Mouse (Mus musculus) adrenal gland, adult 8-10 months (tissue): ENCODE results near the gene Opa3. TPM values are rescaled to one million over a fixed set of nuclear protein-coding genes. Genes with fewer than 3 reads are reported as not detected.

Experiments used
- DNase-seq: peaks from one replicate; pipeline ENCODE4 v3.0.0; 2022
- total RNA-seq, 4 experiments: library from RNA; stranded (reverse); gene quantifications; 2 replicates each; pipeline ENCODE4 v1.2.4; 2022

Opa3 gene
- total RNA-seq: 10 to 100 TPM; 32.4 to 41.5 (median 33.7) TPM

DNA sequence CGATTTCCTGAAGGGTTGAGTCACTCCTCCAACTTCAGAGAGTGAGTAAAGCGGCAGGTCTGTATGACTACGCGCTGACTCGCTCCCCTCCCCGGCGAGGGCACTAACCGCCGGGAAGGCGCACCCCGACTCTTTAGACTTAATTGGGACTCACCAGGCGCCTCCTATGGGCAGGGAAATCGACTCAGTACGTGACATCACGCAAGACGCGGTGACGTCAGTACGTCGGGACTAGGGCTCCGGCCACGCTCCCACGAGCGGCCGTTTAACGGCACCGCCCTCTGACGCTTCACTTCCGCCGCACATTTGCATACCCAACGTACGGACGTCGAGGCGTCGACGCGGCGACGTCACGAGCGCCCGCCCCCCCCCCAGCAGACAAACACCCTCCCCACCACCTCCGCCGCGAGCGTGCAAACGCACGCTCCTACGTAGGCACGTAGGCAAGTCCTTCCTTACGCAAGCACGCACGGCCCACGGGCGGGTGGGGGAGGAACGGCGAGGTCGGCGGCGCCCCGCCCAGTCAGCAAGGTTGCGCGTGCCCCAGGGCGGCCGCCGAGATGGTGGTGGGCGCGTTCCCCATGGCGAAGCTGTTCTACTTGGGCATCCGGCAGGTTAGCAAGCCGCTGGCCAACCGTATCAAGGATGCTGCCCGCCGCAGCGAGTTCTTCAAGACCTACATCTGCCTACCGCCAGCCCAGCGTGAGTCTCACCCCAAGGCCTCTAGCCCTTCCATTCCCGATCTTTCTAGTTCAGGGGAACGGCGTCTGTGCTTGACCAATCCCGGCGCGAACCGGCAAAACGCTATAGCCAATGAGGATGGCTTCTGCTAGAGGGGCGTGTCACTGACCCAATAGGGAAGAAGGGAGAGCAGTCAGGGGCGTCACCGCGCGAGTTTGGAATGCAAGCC lies at the start of gene Opa3:
Gene Opa3 (plus strand): TSS at position 452 of the 910 bp plus-strand sequence.
- DNase-seq: peak; percentile 99

DNA sequence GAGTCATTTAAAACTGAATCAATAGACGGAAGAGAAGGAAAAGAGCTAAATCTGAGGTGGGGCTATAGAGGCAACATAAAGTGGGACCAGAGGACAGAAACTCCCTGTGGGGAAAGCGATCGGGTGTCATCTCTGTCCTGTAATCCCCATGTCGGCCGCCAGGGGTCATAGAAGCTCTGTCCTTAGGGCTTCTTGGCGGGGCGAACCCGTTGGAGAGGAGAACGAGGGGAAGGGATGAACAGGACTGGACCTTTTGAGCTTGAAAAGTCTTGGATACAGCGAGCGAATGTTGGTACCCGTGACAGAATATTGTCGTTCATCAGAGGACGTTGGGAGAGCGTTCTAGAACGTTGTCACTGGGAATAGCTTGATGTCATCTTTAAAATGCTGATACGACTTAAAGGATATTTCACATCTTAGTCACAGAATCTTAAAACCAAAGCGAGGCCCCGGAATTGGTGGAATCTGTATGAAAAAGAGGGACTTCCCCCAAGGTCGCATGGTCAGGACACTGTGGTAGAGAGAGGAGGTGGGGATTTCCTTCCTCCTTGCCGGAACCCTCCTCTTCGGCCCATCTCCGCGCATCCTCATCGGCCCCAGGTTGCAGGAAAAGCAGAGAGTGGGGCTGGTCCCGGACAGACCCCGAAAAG lies 49.6 kb upstream of the Opa3 start:
- DNase-seq: no peak

DNA sequence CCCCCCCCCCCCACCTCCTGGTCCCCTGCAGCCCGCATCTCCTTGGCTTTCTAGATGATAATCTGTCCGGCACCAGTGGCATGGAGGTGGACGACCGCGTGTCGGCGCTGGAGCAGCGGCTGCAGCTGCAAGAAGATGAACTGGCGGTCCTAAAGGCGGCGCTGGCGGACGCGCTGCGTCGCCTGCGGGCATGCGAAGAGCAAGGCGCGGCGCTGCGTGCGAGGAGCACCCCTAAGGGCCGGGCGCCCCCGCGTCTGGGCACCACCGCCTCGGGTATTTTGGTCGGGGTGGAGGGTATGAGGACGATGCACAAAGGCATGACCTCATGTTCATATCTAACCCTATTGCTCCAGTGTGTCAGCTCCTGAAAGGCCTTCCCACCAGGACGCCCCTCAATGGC lies 49.0 kb upstream of the Opa3 start:
- peak; percentile 60 for DNase-seq

DNA sequence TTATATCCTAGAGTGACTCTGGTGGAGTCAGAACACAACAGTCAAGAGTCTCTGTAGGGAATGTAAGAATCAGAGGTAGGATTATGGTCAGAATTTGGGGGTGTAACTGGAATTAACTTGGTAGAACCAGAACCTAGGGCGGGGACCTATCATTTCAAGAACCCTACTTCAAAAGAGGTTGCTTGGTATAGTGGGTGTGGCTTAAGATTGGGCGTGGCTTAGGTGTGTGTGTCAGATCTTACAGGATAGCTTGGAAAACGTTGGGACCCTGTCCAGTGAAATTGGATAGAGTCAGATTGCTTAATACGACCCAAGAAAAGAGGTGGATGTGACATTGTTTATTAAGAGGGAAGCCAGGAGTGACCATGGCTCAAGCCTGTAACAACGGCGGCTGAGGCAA lies 48.2 kb upstream of the Opa3 start:
- no peak for DNase-seq

DNA sequence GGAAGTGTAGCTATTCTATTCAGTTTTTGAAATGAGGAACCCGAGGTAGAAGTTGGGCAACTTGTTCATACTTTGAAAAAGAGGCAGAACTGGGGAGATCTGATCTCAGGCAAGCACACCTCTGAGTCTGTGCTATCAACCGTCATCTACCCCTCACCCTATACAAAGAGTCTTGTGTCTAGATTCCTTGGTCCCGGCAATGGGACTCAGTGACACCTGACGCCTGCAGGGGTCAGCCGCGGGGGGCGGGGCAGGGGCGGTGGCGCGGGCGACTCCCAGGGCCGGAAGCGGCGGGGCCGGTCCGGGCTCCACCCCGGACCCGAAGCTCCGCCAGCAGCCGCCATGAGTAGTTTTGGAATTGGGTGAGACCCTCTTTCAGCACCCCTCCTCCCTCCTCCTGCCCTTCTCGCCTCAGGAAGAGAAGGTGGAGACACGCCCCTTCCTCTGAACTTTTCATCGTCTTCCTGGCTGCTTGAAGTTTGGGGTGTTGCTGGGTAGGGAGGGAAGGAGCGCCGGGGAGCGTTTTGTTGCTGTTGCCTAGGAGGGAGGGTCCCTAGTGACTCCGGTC lies 47.2 kb upstream of the Opa3 start:
- no peak for DNase-seq

DNA sequence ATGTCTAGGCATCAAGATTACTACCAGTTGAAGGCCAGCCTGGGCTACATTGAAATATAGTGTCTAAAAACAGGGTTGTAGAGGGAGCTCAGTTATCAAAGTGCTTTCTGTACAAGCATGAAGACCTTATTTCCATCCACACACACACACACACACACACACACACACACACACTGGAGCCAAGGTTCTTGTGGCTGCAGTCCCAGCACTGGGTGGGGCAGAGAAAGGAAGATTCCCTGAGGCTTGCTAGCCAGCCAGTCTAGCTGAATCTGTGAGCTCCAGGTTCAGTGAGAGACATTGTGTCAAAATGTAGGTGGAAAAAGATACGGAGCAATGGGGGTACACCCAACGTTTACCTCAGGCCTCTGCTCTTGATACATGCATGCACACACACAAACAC lies 43.9 kb upstream of the Opa3 start:
- DNase-seq: no peak

DNA sequence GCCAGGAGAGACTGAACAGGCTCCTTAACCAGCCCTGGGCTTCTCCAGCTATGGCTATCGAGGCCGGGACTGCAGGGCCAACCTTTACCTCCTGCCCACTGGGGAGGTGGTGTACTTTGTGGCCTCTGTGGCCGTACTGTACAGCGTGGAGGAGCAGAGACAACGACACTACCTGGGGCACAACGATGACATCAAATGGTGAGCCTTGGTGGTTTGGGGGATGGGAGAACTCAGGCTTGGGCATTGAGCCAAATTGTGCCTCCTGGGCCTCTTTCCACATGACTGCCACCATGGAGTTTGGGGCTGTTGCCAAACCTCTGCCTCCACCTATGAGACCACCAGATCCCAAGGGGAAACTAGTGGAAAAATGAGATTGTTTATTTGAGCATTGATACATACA lies 43.4 kb upstream of the Opa3 start:
- DNase-seq: no peak

DNA sequence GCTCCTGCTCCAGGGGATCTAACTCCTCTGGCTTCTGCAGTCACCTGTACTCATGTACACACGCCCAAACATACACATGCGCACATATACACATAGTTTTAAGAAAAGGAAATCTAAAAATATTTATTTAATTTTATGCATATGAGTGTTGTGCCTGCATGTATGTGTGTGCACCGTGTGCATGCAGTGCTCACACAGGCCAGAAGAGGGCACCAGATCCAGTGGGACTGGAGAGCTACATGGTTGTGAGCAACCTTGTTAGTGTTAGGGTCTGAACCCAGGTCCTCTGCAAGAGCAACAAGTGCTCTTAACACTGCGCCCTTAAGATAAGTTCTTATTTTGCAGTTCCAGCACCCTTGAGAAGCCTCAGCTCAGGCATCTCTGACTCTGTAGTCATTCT lies 33.5 kb upstream of the Opa3 start:
- DNase-seq: no peak

DNA sequence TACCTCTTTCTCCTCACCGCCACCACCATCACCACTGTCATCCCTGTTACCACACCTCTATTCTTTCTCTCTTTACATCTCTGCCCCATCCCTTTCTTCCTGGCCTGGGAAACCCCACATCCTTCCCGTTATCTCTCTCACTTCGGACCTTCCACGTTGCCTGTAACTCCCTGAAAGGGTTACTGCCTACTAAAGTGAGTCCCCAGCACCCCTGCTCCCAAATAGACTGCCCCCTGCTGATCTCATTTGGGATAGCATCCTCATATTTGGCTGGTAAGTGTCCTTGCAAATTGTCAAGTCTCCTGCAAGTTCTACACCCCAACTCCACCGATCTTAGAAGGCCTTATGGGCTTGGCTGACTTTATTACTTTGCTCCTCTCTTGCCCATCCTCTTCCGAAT lies 31.5 kb upstream of the Opa3 start:
- DNase-seq: no peak

DNA sequence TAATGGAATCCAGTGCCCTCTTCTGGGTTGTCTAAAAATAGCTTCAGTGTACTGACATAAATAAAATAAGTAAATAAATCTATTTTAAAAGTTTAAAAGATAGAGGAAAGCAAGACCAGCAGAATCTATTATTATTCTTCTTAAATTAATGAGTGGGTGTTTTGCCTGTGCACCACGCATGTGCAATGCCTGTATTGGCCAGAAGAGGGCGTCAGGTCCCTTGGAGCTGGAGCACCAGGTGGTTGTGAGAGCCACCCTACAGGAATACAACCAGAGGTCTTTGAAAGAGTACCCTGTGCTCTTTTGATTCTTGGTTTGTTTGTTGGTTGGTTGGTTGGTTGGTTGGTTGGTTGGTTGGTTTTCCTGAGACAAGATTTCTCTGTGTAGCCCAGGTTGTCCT lies 30.1 kb upstream of the Opa3 start:
- DNase-seq: no peak

DNA sequence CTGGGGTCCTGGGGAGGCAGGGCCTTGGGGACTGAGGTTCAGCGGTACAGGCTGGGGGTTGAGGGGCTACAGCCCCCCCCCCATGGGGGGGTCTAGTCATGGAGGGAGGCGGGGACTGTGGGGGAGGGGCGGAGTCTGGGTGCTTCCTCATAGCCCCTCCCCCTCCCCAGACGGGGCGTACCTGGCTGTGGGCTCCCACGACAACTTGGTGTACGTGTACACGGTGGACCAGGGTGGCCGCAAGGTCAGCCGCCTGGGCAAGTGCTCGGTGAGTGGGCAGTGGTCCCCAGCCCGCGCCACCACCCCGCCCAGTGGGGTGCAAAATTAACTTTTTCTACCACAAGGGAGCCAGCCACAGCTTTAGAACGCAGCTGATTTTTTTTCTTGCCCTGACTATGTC lies 26.5 kb upstream of the Opa3 start:
- no peak for DNase-seq

DNA sequence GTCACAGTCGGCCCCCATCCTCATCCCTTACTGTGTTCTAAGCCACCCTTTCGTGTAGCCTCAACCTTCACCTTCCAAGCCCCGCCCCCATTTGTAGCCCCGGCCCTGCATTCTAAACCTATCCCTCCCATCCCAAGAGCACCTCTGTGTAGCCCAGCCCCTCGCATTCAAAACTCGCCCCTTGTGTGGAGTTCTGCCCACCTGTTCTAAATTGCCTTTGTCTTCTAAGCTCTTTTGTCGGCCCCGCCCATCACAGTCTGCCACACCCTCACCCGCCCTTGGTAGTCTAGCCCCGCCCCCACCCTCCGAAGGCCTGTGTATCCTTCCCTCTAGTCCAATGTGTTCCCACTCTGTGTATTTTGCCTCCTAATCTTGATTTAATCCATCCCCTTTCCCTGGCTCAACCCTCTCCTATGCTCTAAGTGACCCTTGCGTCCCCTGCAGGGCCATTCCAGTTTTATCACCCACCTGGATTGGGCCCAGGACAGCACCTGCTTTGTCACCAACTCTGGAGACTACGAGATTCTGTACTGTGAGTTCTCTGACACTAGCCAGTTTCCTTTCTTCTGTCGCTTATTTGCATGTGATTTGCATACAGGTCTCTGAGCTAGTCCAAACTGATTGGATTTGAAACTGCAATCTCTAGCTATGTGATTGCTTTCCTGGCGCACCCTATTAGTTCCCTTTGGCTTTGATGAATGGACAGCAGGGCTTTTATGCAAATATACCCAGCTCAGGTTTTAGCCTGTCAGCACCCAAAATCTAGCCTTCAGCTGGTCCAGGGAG lies 25.9 kb upstream of the Opa3 start:
- no peak for DNase-seq

DNA sequence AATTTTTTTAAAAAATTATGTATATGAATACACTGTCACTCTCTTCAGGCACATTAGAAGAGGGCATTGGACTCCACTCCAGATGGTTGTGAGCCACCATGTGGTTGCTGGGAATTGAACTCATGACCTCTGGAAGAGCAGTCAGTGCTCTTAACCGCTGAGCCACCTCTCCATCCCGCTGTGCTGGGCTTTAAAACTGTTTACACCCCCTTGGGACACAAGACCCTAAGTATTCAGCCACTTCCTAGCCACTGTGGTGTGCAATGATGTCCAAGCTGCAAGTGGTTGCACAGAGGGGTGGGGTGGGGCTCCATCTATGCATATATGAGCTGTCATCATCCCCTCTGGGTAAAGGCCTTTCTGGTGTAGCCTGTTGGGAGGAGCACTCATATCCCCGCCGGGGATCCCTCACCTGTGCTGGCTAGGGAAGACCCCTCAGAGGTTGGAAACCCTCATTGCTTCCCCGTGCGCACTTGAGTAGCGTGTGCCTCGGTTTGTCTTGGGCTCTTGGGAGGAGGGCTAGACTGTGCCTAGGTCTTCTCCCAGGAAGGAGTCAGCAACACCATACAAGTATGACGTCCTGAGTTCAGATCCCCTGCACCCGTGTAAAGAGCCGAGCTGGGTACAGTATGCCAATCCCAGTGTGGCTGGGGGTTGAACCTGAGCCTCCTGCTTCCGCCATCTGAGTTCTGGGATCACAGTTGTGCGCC lies 19.8 kb upstream of the Opa3 start:
- DNase-seq: no peak

DNA sequence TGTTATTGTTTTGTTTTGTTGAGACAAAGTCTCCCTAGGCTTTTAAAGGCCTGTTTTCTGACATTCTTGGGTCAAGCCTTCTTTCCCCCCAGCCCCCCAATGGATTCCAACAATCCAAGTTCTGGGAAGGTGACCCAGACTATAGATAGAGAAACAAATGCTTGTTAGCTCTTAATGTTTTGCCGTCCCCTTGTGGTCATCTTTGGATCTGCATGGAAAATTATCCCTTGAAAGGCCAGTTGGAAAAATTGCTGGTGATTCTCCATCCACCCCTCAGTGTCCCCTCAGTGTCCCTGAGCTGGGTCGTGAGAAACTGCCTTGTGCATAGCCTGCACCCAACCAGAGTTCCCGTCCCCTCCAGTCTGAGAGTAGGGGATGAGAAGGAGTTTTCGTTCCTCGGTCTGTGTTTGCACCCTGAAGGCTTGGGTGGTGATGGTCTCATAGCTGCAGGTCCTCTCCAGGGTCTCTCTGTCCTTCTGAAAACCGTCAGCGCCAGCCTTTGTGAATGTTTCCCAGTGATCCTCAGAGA lies 19.1 kb upstream of the Opa3 start:
- no peak for DNase-seq

DNA sequence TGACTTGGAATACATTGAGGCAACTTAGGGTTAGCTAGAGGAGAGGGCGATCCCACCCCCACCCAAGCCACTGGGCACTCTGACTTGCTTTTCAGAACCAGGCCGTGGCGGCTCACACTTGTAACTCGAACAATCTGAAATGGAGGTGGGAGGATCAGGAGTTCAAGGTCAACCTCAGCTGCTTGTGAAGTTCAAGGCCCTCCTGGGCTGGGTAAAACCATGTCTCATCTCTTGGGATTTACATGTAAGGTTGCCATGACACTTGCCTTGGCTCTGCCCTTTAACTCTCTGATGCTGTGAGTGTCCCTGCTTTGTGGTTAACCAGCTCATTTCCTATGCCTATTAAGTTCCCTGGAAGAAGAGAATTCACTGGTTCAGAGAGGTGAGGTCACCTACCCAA lies 18.6 kb upstream of the Opa3 start:
- no peak for DNase-seq

DNA sequence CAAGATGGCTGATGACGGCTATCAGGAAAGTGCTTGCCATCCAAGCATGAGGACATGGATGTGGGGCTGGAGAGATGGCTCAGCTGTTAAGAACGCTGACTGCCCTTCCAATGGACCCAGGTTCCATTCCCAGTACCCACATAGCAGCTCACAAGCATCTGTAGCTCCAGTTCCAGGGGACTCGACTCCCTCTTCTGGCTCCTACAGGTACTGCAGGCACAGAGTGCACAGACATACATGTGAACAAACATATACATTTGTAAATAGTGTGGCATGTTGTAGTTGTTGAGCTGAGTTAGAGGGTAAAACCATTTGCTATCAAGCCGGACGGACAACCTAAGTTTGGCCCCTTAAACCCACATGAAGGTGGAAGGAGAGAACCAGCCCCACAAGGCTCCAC lies 18.1 kb upstream of the Opa3 start:
- no peak for DNase-seq

DNA sequence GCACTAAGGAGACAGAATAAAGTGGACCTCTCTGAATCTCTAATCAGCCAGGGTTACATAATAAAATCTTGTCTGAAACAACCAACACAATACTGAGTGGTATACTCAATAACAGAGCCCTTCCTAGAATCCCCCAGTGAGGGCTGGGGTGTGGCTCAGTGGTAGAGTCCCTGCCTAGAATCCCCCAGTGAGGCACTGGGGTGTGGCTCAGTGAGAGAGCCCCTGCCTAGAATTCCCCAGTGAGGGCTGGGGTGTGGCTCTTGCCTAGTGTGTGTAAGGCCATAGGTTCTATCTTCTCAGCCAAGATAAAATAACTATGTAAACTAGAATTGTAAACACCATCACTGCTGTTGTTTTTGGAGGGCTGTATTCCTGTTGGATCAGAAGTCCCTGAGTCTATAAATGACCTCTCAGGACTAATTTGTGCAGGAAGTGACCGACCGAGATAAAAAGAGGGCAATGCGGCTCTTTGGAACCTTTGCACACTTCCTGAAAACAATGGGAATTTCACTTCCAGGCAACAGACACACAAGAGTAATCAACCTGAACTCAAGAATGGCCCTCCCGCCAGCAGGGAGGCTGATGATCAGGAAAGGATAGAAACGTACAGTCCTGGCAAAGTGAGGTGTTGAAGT lies 17.0 kb upstream of the Opa3 start:
- DNase-seq: no peak

DNA sequence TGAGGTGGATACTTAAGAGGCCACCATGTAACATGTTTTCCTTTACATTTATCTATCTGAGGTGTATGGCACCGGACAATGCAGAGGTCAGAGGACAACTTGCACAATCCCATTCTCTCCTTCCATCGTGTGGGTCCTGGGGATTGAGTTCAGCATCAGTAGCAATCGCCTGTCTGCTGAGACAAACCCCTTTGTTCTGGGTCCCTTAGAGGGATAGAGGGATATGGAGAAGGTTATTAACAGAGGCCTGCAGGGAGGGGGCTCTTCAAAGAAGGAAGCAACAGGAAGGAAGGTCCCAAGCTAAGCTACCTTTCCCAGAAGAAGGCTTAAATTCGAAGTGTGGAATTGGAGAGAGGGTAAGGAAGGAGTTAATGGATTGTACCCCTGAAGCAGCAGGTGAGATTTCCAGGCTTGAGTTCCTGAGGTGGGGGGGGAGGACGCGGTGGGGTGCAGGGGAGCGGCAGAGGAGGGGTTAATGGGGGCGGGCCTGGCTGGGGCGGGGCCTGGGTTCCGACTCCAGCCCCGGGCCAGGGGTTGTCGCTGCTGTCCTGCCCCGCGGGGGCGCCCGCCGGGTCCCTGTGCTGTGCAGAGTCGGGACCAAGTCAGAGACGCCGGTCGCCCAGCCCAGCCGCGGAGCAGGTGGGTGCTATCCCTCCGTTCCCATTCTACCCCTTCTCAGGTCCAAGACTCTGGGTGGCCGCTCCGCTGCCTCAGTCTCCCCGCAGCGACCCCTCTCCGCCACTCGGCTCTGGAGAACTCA lies 16.0 kb upstream of the Opa3 start, which contains the start of gene Gpr4:
Gene Gpr4 (plus strand): TSS at position 543 of the 760 bp plus-strand sequence.
- no peak for DNase-seq

DNA sequence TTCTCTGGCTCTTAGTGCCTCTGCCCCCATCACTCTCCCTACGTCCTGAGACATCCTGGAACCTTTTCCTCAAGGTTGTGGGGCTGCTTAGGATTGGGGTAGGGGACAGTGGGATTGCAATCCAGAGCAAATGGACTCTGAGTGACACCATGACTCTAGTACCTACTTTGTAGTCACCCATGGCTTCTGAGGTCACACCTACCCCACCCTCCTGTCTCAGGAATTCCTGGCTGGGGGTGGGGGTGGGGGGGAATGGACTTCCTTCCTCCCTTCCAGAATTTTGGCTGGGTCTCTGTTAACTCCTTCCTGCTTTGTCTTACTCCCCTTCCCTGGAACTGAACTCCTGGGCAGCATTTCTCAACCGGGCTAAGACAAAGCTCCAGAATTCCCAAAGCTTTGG lies 14.7 kb upstream of the Opa3 start:
- DNase-seq: no peak

DNA sequence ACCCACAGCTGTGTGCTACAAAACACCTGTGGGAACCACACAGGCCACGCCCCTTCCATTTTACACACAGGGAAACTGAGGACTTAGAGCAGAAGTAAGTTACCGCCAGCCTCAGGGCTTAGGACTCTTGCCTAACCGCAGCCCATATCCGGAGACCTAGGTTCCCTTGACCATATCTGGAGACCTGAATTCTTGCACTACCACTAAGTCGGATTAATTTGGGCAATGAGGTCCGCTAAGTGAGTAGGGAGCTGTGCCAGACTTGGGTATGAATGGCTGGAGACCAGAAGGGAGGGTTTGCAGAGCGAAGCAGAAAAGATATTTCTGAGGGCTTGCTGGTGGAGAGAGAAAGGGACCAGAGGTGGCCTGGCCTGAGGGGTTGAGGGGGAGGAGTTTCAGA lies 13.8 kb upstream of the Opa3 start:
- DNase-seq: no peak

DNA sequence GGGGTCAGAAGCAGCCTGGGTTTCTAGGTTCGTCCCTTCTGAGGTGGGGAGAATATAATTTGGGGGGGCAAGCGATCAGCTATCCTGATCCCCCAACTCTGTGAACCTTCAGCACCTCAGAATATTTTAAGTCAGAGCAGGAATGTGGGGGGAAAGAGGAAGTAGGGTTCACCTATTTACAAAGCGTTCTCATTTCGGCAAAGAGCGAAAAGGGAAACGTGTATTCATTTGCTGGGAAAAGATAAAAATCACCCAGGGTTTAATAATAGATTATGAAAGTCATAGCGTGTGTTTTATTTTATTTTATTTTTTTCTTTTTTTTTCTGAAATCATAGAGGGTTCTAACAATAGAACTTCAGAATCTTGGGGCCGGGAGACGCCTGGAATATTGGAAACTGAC lies 13.2 kb upstream of the Opa3 start:
- no peak for DNase-seq
